Mouse (Mus musculus): Measurements from ENCODE around the gene Hist1h4d. TPM values are rescaled to one million over a fixed set of nuclear protein-coding genes. Genes with fewer than 3 reads are reported as not detected.
"Not testable (repeated sequence)": the region's sequence is repeated elsewhere in the genome, so short reads cannot be mapped to it uniquely, and the experiment has no call there.

Gene Hist1h4d
- polyA plus RNA-seq, 2 experiments, result 9.4 to 95.5 TPM

DNA sequence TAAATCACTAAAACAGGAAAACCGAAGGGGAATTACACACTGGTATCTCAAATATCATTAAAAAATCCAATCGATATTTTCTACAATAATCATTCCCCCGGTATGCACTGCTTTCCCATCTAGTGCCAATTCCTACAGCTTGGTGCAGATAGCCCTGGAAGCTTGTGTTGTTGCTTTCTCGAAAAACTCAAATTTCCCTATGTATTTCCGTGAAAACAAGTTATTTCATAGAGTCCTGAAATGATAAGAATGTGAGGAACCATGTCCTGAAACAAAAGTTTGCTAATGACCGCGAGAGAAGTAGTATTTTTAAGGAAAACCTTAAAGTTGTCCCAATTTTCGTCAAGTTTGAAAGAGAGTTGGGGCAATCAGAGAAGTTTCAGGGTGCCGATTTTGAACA is 27.0 kb upstream of the Hist1h4d start:
- Histone ChIP-seq H3K27ac (replicated peaks; ENCODE audit: low read depth, low read length) (peak overlapping the region; percentile 97), H3K4me2 (replicated peaks; ENCODE audit: low read depth, low read length, severe bottlenecking) (peak overlapping the region; percentile 94), H3K9me3 (ENCODE audit: control insufficient read depth, low read length) (no peaks in the 10 kb centered on the region), H3K27me3 (ENCODE audit: control insufficient read depth, insufficient read depth, low read length) (no peaks in the 10 kb centered on the region), H3K36me3 (ENCODE audit: control insufficient read depth, insufficient read depth, low read length) (no peaks in the 10 kb centered on the region), H3K4me3 (replicated peaks; ENCODE audit: low read length) (peak overlapping the region; percentile 51), H3K9ac (ENCODE audit: low read depth, low read length, severe bottlenecking) (peak overlapping the region; percentile 73), H3K4me1 (ENCODE audit: control insufficient read depth, insufficient read depth, low read length) (peaks cover 15% of the 10 kb centered on the region)
- 21% methylated on average over 9 of the region's 9 CpGs for WGBS
- no peak for TF ChIP-seq POLR2A (IDR thresholded peaks at IDR 0.05; ENCODE audit: borderline replicate concordance, extremely low read depth, insufficient read depth, insufficient read length)
- ATAC-seq (ENCODE audit: low FRiP score, low read depth) (no peak), DNase-seq (ENCODE audit: low spot score) (no peak)

DNA sequence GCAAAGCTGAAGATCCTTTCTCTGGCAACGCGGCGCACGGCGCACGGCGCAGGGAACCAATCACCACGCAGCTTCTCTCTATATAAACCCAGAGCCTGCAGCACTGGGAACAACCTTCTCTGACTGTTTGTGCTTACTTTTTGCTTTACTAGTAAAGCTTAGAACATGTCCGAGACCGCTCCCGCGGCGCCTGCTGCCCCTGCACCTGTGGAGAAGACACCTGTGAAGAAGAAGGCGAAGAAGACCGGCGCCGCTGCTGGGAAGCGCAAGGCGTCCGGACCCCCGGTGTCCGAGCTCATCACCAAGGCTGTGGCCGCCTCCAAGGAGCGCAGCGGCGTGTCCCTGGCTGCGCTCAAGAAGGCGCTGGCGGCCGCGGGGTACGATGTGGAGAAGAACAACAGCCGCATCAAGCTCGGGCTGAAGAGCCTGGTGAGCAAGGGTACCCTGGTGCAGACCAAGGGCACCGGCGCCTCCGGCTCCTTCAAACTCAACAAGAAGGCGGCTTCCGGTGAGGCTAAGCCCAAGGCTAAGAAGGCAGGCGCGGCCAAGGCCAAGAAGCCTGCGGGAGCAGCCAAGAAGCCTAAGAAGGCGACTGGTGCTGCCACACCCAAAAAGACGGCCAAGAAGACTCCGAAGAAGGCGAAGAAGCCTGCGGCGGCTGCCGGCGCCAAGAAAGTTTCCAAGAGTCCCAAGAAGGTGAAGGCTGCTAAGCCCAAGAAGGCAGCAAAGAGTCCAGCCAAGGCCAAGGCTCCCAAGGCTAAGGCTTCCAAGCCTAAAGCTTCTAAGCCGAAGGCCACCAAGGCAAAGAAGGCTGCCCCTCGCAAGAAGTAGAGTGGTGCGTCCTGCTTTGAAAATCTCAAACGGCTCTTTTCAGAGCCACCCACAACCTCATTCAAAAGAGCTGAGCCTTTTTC is 26.2 kb upstream of the Hist1h4d start:
- H3K4me2 ChIP-seq (replicated peaks; ENCODE audit: low read depth, low read length, severe bottlenecking), result peak overlapping the region; percentile 94
- peak; percentile 77 for ATAC-seq (ENCODE audit: low FRiP score, low read depth)
- peak overlapping the region; percentile 73 for H3K9ac ChIP-seq (ENCODE audit: low read depth, low read length, severe bottlenecking)
- H3K9me3 ChIP-seq (ENCODE audit: control insufficient read depth, low read length), result no peaks in the 10 kb centered on the region
- peak overlapping the region; percentile 97 for H3K27ac ChIP-seq (replicated peaks; ENCODE audit: low read depth, low read length)
- H3K27me3 ChIP-seq (ENCODE audit: control insufficient read depth, insufficient read depth, low read length), result no peaks in the 10 kb centered on the region
- H3K4me1 ChIP-seq (ENCODE audit: control insufficient read depth, insufficient read depth, low read length), result peaks cover 15% of the 10 kb centered on the region
- WGBS, result under 1% methylated on average over 52 of the region's 54 CpGs
- peak overlapping the region; percentile 51 for H3K4me3 ChIP-seq (replicated peaks; ENCODE audit: low read length)
- peak; percentile 95; the same call in 1 of the 2 replicates for TF ChIP-seq POLR2A (IDR thresholded peaks at IDR 0.05; ENCODE audit: borderline replicate concordance, extremely low read depth, insufficient read depth, insufficient read length)
- peak; percentile 96 for DNase-seq (ENCODE audit: low spot score)
- H3K36me3 ChIP-seq (ENCODE audit: control insufficient read depth, insufficient read depth, low read length), result no peaks in the 10 kb centered on the region

DNA sequence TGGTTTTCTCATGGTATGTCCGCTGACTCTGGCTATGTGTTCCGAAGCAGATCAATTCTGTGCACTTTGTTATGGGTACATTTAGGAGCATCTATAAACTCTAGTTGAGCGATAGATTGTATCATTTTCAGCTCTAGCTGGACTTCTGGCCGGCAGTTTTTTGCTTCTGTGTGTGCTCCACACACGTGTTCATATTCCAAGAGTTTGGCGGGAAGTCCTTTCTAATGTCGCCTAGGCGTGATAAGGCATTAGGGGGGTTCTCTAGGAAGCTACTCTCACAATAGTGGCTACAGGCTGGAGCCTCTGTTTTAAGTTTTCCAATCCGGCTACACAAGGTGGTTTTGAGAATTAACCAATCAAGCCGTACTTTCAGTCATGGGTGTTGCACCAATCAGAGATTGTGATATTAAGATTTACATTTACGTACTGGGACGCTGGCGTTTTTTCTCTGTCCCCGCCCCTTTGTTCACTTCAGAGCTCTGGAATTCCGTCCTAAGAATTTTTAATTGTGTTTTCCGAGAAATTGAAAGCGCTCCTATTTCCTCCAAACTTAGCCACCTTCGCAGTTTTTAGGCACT is 25.5 kb upstream of the Hist1h4d start:
- TF ChIP-seq POLR2A (IDR thresholded peaks at IDR 0.05; ENCODE audit: borderline replicate concordance, extremely low read depth, insufficient read depth, insufficient read length), result peak; percentile 94; the same call in 1 of the 2 replicates
- Histone ChIP-seq H3K9ac (ENCODE audit: low read depth, low read length, severe bottlenecking) (peak overlapping the region; percentile 73), H3K36me3 (ENCODE audit: control insufficient read depth, insufficient read depth, low read length) (no peaks in the 10 kb centered on the region), H3K4me2 (replicated peaks; ENCODE audit: low read depth, low read length, severe bottlenecking) (peak overlapping the region; percentile 94), H3K27ac (replicated peaks; ENCODE audit: low read depth, low read length) (peak overlapping the region; percentile 97), H3K9me3 (ENCODE audit: control insufficient read depth, low read length) (no peaks in the 10 kb centered on the region), H3K4me1 (ENCODE audit: control insufficient read depth, insufficient read depth, low read length) (peaks cover 18% of the 10 kb centered on the region), H3K4me3 (replicated peaks; ENCODE audit: low read length) (peak overlapping the region; percentile 51), H3K27me3 (ENCODE audit: control insufficient read depth, insufficient read depth, low read length) (no peaks in the 10 kb centered on the region)
- peak; percentile 98 for DNase-seq (ENCODE audit: low spot score)
- peak; percentile 75 for ATAC-seq (ENCODE audit: low FRiP score, low read depth)
- 0% methylated on average over 18 of the region's 18 CpGs for WGBS

DNA sequence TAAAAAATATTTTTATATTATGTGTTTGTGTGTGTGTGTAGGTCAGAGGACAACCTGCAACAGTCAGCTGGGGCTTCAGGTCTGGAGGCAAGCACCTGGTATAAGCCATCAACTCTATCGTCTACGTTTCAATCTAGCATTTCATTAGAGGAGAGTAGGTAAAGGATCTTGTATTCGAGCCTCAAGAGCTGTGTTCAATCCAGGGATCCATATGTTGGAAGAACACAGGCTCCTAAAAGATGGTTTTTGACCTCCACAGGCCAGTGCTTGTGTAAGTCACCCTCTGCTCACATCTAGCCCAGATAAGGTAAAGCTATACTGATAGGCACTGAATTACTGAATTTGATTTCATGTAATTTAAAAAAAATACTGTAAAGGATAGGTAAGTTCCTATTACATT is 24.5 kb upstream of the Hist1h4d start:
- Histone ChIP-seq H3K4me3 (replicated peaks; ENCODE audit: low read length) (no peak overlapping the region), H3K27ac (replicated peaks; ENCODE audit: low read depth, low read length) (peak overlapping the region; percentile 59; the same call in 1 of the 2 replicates), H3K36me3 (ENCODE audit: control insufficient read depth, insufficient read depth, low read length) (no peaks in the 10 kb centered on the region), H3K9me3 (ENCODE audit: control insufficient read depth, low read length) (no peaks in the 10 kb centered on the region), H3K9ac (ENCODE audit: low read depth, low read length, severe bottlenecking) (no peak overlapping the region), H3K27me3 (ENCODE audit: control insufficient read depth, insufficient read depth, low read length) (no peaks in the 10 kb centered on the region), H3K4me1 (ENCODE audit: control insufficient read depth, insufficient read depth, low read length) (peaks cover 17% of the 10 kb centered on the region), H3K4me2 (replicated peaks; ENCODE audit: low read depth, low read length, severe bottlenecking) (peak overlapping the region; percentile 94; the same call in 1 of the 2 replicates)
- no peak for TF ChIP-seq POLR2A (IDR thresholded peaks at IDR 0.05; ENCODE audit: borderline replicate concordance, extremely low read depth, insufficient read depth, insufficient read length)
- DNase-seq (ENCODE audit: low spot score) (no peak), ATAC-seq (ENCODE audit: low FRiP score, low read depth) (no peak)
- 65% methylated on average over 3 of the region's 3 CpGs for WGBS

DNA sequence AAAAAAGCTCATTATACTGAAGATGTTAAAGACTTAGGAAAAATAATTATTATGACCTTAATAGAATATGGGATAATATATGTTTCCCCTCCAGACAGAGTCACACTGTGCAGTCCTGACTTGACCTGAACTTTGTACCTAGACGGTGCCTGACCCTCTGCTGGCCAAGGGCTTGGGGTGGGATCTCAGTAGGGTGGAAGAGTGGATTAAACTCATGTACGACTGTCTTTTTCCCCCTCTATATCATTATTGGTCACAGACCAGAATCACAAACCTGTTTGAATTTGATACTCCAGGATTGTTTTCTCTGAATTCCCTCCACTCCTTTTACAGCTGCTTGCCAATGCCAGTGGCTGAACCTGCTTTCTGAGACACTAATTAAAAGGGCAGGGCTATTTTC is 20.7 kb upstream of the Hist1h4d start:
- H3K27ac ChIP-seq (replicated peaks; ENCODE audit: low read depth, low read length), result peak overlapping the region; percentile 26; the same call in 1 of the 2 replicates
- DNase-seq (ENCODE audit: low spot score); H3K36me3 ChIP-seq (ENCODE audit: control insufficient read depth, insufficient read depth, low read length); H3K9me3 ChIP-seq (ENCODE audit: control insufficient read depth, low read length); H3K4me3 ChIP-seq (replicated peaks; ENCODE audit: low read length); H3K27me3 ChIP-seq (ENCODE audit: control insufficient read depth, insufficient read depth, low read length); H3K4me1 ChIP-seq (ENCODE audit: control insufficient read depth, insufficient read depth, low read length); H3K4me2 ChIP-seq (replicated peaks; ENCODE audit: low read depth, low read length, severe bottlenecking); ATAC-seq (ENCODE audit: low FRiP score, low read depth); H3K9ac ChIP-seq (ENCODE audit: low read depth, low read length, severe bottlenecking): not testable (repeated sequence)
- 31% methylated on average over 2 of the region's 2 CpGs for WGBS

DNA sequence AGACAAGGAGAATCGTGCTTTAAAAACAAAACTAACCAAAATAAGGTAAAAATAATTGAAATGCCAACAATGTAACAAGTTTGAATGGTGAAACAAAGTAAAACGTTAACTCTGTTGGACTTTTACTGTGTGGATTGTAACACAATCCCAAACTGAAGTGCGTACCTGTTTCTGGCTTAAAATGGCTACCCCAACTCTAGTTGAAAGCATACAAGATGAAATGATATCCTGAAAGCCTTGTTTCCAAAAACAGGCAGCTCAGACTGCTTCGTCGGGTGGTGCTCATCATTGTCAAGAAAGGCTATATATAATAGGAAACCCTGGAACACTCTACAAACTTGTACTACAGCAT is 19.9 kb upstream of the Hist1h4d start:
- not testable (repeated sequence) for DNase-seq (ENCODE audit: low spot score)

More for the DNA sequence above, 19.9 kb upstream of the Hist1h4d start:
- 0% methylated on average over 2 of the region's 5 CpGs for WGBS
- not testable (repeated sequence) for H3K4me1 ChIP-seq (ENCODE audit: control insufficient read depth, insufficient read depth, low read length); H3K9me3 ChIP-seq (ENCODE audit: control insufficient read depth, low read length); H3K36me3 ChIP-seq (ENCODE audit: control insufficient read depth, insufficient read depth, low read length); H3K27me3 ChIP-seq (ENCODE audit: control insufficient read depth, insufficient read depth, low read length); ATAC-seq (ENCODE audit: low FRiP score, low read depth)
- peak overlapping the region; percentile 39 for H3K4me3 ChIP-seq (replicated peaks; ENCODE audit: low read length)
- H3K4me2 ChIP-seq (replicated peaks; ENCODE audit: low read depth, low read length, severe bottlenecking), result peak overlapping the region; percentile 64
- peak overlapping the region; percentile 98; the same call in 1 of the 2 replicates for H3K27ac ChIP-seq (replicated peaks; ENCODE audit: low read depth, low read length)
- H3K9ac ChIP-seq (ENCODE audit: low read depth, low read length, severe bottlenecking), result peak overlapping the region; percentile 51; the same call in 1 of the 2 replicates
